26 mouse cellular contexts compared by ENCODE assay signal in the genomic region with DNA sequence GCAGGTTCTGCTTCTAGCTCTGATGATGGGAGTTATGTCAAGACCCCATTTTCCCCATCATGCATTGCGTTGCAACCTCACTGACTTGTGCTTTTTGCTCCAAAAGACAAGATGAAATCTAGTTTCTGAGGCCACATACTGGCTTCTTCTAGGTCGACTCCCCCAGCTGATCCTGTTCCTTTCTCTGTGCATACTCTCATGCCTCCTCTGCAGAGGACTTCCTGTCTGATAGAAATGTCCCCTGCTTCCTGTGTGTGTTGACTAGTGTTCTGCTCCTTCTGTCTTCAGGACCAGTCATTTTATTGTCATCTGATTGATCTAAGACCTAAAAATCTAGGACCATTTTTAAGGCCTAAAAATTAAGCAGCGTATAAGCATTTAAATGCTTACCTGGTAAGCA. TPM values are rescaled to one million over a fixed set of nuclear protein-coding genes. Genes with fewer than 3 reads are reported as not detected.
DNase-seq lines count a peak whose midpoint lies in the region; ATAC-seq and TF ChIP-seq lines count a peak whose summit lies in the region.
"Had no signal": no experiment of that assay in that cellular context is flagged by ENCODE, and none has a peak within 500 bp of the region (broad histone marks: within the 10 kb centered on the region; RNA-seq: fewer than 3 reads in every experiment).

No protein-coding gene starts in this region.

- DNase-seq in spleen, postnatal 36 days (ENCODE audit: low spot score in 2 of 2) = peak; percentile 20 to 28
- no peak for DNase-seq in spleen, postnatal 10 days (ENCODE audit: low spot score in 2 of 2)
- DNase-seq in thymus, adult 2 months = peak; percentile 31
- DNase-seq in heart, postnatal 14 days = no peak
- no peak for DNase-seq in testis, postnatal 14 days (ENCODE audit: low spot score)
- DNase-seq in cerebellum, adult 8-10 months = no peak
- no peak for DNase-seq in urinary bladder, postnatal 14 days (ENCODE audit: low spot score)
- DNase-seq: adrenal gland, postnatal 36 days; cerebellum, adult 11 months; cerebellum, postnatal 14 days; gastrocnemius, postnatal 14 days; heart, adult 11 months; kidney, adult 11 months; kidney, postnatal 36 days; layer of hippocampus, postnatal 36 days; lung, adult 18-20 months; lung, postnatal 10 days had no signal

- H3K27me3 ChIP-seq in thymus, adult 2 months (ENCODE audit: control insufficient read depth, insufficient read depth, low read length) = no peaks in the 10 kb centered on the region
- H3K27me3 ChIP-seq: embryonic facial prominence, embryonic 12.5 days; kidney, embryonic 15.5 days; limb, embryonic 12.5 days; liver, embryonic 12.5 days; midbrain, embryonic 12.5 days; neural tube, embryonic 13.5 days had no signal

- WGBS in thymus, adult 2 months = 63% methylated on average over 3 of the region's 3 CpGs

- no peak overlapping the region; the same call in 1 of the 2 replicates for H3K27ac ChIP-seq in thymus, adult 2 months (ENCODE audit: control insufficient read depth, insufficient read depth, low read length)
- H3K27ac ChIP-seq: embryonic facial prominence, embryonic 12.5 days; hindbrain, postnatal 0 days; kidney, embryonic 15.5 days; limb, embryonic 12.5 days; liver, embryonic 12.5 days; midbrain, embryonic 12.5 days; neural tube, embryonic 13.5 days had no signal

- intact Hi-C loops in heart, postnatal 14 days (cut with DNase I) = no loop called here

- no peak overlapping the region for H3K4me3 ChIP-seq in thymus, adult 2 months (ENCODE audit: control insufficient read depth, insufficient read depth, low read length)
- H3K4me3 ChIP-seq: embryonic facial prominence, embryonic 12.5 days; kidney, embryonic 15.5 days; limb, embryonic 12.5 days; liver, embryonic 12.5 days; midbrain, embryonic 12.5 days; neural tube, embryonic 13.5 days had no signal

- TF ChIP-seq POLR2A in thymus, adult 2 months (IDR thresholded peaks at IDR 0.05; ENCODE audit: control insufficient read depth, extremely low read depth, insufficient read depth, low read length, poor library complexity) = no peak

- TF ChIP-seq CTCF in thymus, adult 2 months (IDR thresholded peaks at IDR 0.05; ENCODE audit: borderline replicate concordance, control insufficient read depth, extremely low read depth, insufficient read depth, low read length, poor library complexity) = no peak

- no peaks in the 10 kb centered on the region; the same call in 1 of the 2 replicates for H3K36me3 ChIP-seq in thymus, adult 2 months (ENCODE audit: control insufficient read depth, insufficient read depth, low read length)

- peak; percentile 83 for ATAC-seq in inflammation-experienced regulatory T-cells, adult 6 months
- ATAC-seq: forebrain, embryonic 14.5 days; hindbrain, postnatal 0 days; liver, embryonic 12.5 days had no signal

- H3K4me1 ChIP-seq in thymus, adult 2 months (replicated peaks; ENCODE audit: control insufficient read depth, insufficient read depth, low read length) = peaks cover 8% of the 10 kb centered on the region
- H3K4me1 ChIP-seq: embryonic facial prominence, embryonic 12.5 days; limb, embryonic 12.5 days; midbrain, embryonic 12.5 days had no signal

RNA-seq across cellular contexts. Expression of a gene that starts 21.5 kb away (rescaled TPM):
- polyA plus RNA-seq in inflammation-experienced regulatory T-cells, adult 6 months (2017; shearing (Covaris generic)) = 10 to 100 TPM; 37.6 to 51.3 (median 47.3) TPM
- 7.4 and 7.6 TPM in 2 replicates for polyA plus RNA-seq in thymus, adult 2 months (2012; rRNA removed)
- 10 to 100 TPM; 16.9 to 20.5 TPM for total RNA-seq in heart, postnatal 14 days (2021)

RNA-seq across cellular contexts. Expression of a gene that starts 22.5 kb away (rescaled TPM):
- polyA plus RNA-seq in inflammation-experienced regulatory T-cells, adult 6 months (2017; shearing (Covaris generic)) = 100 to 1,000 TPM; 133 to 204 (median 162) TPM
- polyA plus RNA-seq in thymus, adult 2 months (2012; rRNA removed) = 34.0 and 36.7 TPM in 2 replicates
- total RNA-seq in heart, postnatal 14 days (2021) = 100 to 1,000 TPM; 146 to 148 TPM

Comparison
In these comparisons a context has a peak if more than half of its experiments do, and no peak if none do; other contexts are left out.
1. DNase-seq: peak in spleen, postnatal 36 days (2 of 2) and thymus, adult 2 months (single experiment); none in spleen, postnatal 10 days (0 of 2), heart, postnatal 14 days (0 of 2), testis, postnatal 14 days (single experiment), cerebellum, adult 8-10 months (single experiment) and urinary bladder, postnatal 14 days (single experiment).